Mouse (Mus musculus): ENCODE data around the gene Vmn1r80. TPM values are rescaled to one million over a fixed set of nuclear protein-coding genes. Genes with fewer than 3 reads are reported as not detected.
"Not testable (repeated sequence)": the region's sequence is repeated elsewhere in the genome, so short reads cannot be mapped to it uniquely, and the experiment has no call there.

Gene Vmn1r80
- polyA plus RNA-seq (2017; shearing (Covaris generic)), result not detected

- ATAC-seq, result no peak
These were observed at the start of gene Vmn1r80 for GRCm38 (mm10) chr7:12188986-12189385. Gene Vmn1r80 (plus strand): TSS chr7:12189286.

- no peak for ATAC-seq
These were observed 39.1 kb upstream of the Vmn1r80 start, which contains the start of gene Vmn1r78 for GRCm38 (mm10) chr7:12149957-12150356. Gene Vmn1r78 (plus strand): TSS chr7:12150257.

- peak; percentile 65 for ATAC-seq
These were observed 32.6 kb upstream of the Vmn1r80 start for GRCm38 (mm10) chr7:12156463-12156862.

GRCm38 (mm10) chr7:12170979-12171378, 18.1 kb upstream of the Vmn1r80 start, which contains the start of gene Vmn1r79:
Gene Vmn1r79 (plus strand): TSS chr7:12171279.
- ATAC-seq, result not testable (repeated sequence)

GRCm38 (mm10) chr7:12172926-12173325, 16.2 kb upstream of the Vmn1r80 start:
- ATAC-seq, result not testable (repeated sequence)

GRCm38 (mm10) chr7:12204141-12204540, 15.1 kb downstream of the Vmn1r80 start:
- no peak for ATAC-seq

Other genes with a start within 250 kb of the Vmn1r80 start
- under 1 TPM in 1 of 3 experiments, not detected in 2; 0.04 TPM for gene Vmn1r77, start 152.5 kb upstream of the Vmn1r80 start, polyA plus RNA-seq (2017; shearing (Covaris generic))
- gene Vmn1r78, start 39.0 kb upstream of the Vmn1r80 start, polyA plus RNA-seq (2017; shearing (Covaris generic)), result not detected
- gene Vmn1r79, start 18.0 kb upstream of the Vmn1r80 start, polyA plus RNA-seq (2017; shearing (Covaris generic)), result not detected
- gene Vmn1r81, start 79.0 kb downstream of the Vmn1r80 start, polyA plus RNA-seq (2017; shearing (Covaris generic)), result under 1 TPM in 2 of 3 experiments, not detected in 1; 0.04 to 0.07 TPM
- not detected for gene Vmn1r82, start 111.1 kb downstream of the Vmn1r80 start, polyA plus RNA-seq (2017; shearing (Covaris generic))
- gene Vmn1r83, start 140.2 kb downstream of the Vmn1r80 start, polyA plus RNA-seq (2017; shearing (Covaris generic)), result not detected
- under 1 TPM in 1 of 3 experiments, not detected in 2; 0.31 TPM for gene Vmn1r84, start 180.0 kb downstream of the Vmn1r80 start, polyA plus RNA-seq (2017; shearing (Covaris generic))
- gene Zfp551, start 233.5 kb downstream of the Vmn1r80 start, polyA plus RNA-seq (2017; shearing (Covaris generic)), result 1 to 10 TPM; 2.0 to 5.9 (median 4.7) TPM